Mouse (Mus musculus) hindbrain, embryonic 14.5 days (tissue): ENCODE data around the gene 9630041A04Rik. TPM values are rescaled to one million over a fixed set of nuclear protein-coding genes. Genes with fewer than 3 reads are reported as not detected.
A peak's percentile ranks its signal among the peaks of the same experiment; 100 is the strongest.

Source experiments
- ATAC-seq: fragments of 200-750 bp; cut with Nextera tagmentation; 2 replicates; pipeline ENCODE4 v1.8.0; 2017; ENCODE audit warnings: moderate number of reproducible peaks, mild to moderate bottlenecking, moderate TSS enrichment, moderate library complexity; ENCODE audit not compliant: low FRiP score
- DNase-seq: peaks from one replicate; pipeline ENCODE4 v3.0.0-alpha.2; 2015; ENCODE audit warnings: low spot score
- H3K27ac ChIP-seq: fragments of 300-500 bp; sonication (generic); 2 replicates; pipeline ENCODE4 v1.5.1; 2014; ENCODE audit warnings: mild to moderate bottlenecking, moderate library complexity
- H3K27me3 ChIP-seq: fragments of 300-500 bp; sonication (generic); 2 replicates; pipeline ENCODE4 v1.6.1; 2014; ENCODE audit warnings: mild to moderate bottlenecking, low read length, mixed read lengths; ENCODE audit not compliant: control insufficient read depth, insufficient read depth
- H3K36me3 ChIP-seq: fragments of 300-500 bp; sonication (generic); replicated peaks from 2 replicates; pipeline ENCODE4 v1.6.1; 2014; ENCODE audit not compliant: control insufficient read depth, insufficient read depth
- H3K4me1 ChIP-seq: fragments of 300-500 bp; sonication (generic); replicated peaks from 2 replicates; pipeline ENCODE4 v1.6.1; 2014; ENCODE audit warnings: antibody characterized with exemption, low read length, mixed read lengths; ENCODE audit not compliant: control insufficient read depth, insufficient read depth
- H3K4me2 ChIP-seq: fragments of 300-500 bp; sonication (generic); replicated peaks from 2 replicates; pipeline ENCODE4 v1.6.1; 2014; ENCODE audit warnings: mild to moderate bottlenecking, moderate library complexity
- H3K4me3 ChIP-seq: fragments of 300-500 bp; sonication (generic); replicated peaks from 2 replicates; pipeline ENCODE4 v1.5.1; 2014; ENCODE audit warnings: mild to moderate bottlenecking, low read length
- H3K9ac ChIP-seq: fragments of 300-500 bp; sonication (generic); 2 replicates; pipeline ENCODE4 v1.6.1; 2014
- H3K9me3 ChIP-seq: fragments of 300-500 bp; sonication (generic); 2 replicates; pipeline ENCODE4 v1.6.1; 2016; ENCODE audit warnings: low read length; ENCODE audit not compliant: control insufficient read depth
- WGBS: fragments of 180-500 bp; shearing (Covaris S2); extraction: QIAGEN DNeasy Blood & Tissue Kit; methylation state at CpG from one replicate; pipeline ENCODE4 v1.1.7; 2014; 5-methylcytosine and 5-hydroxymethylcytosine counted together
- polyA plus RNA-seq: library from polyadenylated mRNA; unstranded; fragments of >200 nt; fragmentation: Nextera tagmentation; extraction: Ambion mirVana; gene quantifications from 2 replicates; pipeline ENCODE4 v1.2.1, GENCODE M21; 2014

The 9630041A04Rik gene
- polyA plus RNA-seq, 1 experiment from 2014 or later, result 0.29 TPM

DNA sequence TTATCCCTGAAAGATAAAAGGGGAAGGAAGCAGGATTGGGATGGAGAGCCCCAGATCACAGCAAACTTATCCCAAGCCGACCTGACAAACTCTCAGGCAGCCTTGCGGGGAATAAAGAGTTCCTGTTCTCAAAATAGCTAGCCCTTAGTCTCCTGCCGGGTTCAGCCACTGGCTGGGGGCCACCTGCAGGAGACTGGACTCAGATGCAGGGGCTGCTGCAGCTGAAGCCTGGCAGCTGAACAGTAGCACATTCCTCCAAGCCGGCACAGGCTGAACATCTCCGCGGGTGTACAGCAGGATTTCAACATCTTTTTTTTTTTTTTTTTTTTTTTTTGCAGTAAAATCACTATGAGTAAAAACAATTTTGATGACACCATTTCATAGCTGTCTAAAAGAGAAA is 110.2 kb downstream of the 9630041A04Rik start:
- no peak overlapping the region for H3K9ac ChIP-seq
- ATAC-seq (no peak), DNase-seq (no peak)
- H3K4me2 ChIP-seq, result no peak overlapping the region
- H3K4me3 ChIP-seq, result no peak overlapping the region
- WGBS, result 24% methylated on average over 6 of the region's 6 CpGs
- H3K27me3 ChIP-seq, result no peaks in the 10 kb centered on the region
- no peak overlapping the region for H3K27ac ChIP-seq
- H3K9me3 ChIP-seq, result no peaks in the 10 kb centered on the region
- no peaks in the 10 kb centered on the region for H3K4me1 ChIP-seq
- H3K36me3 ChIP-seq, result peaks cover 17% of the 10 kb centered on the region

DNA sequence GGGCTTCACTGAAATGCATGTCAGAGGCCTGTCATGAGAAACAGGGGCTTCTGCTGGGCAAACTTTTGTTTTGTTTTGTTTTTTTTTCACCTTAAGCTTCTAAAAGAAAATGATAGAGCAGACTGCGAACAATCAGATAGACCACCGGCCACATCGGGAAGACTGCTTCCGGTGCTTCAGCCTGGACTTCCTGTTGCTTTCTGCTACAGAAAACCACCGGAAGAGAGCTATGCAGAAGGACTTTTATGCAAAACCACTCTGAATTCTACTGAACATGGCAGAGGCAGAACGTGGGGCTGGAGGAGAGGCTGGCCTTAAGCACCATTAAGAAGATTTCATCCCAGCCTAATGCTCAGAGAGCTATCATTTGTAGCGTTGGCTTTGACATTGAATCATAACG is 110.7 kb downstream of the 9630041A04Rik start:
- Histone ChIP-seq H3K4me1 (no peaks in the 10 kb centered on the region), H3K9ac (no peak overlapping the region), H3K4me3 (no peak overlapping the region), H3K9me3 (no peaks in the 10 kb centered on the region), H3K27me3 (no peaks in the 10 kb centered on the region), H3K27ac (no peak overlapping the region), H3K4me2 (no peak overlapping the region), H3K36me3 (peaks cover 17% of the 10 kb centered on the region)
- WGBS, result 70% methylated on average over 8 of the region's 8 CpGs
- ATAC-seq, result no peak
- no peak for DNase-seq

DNA sequence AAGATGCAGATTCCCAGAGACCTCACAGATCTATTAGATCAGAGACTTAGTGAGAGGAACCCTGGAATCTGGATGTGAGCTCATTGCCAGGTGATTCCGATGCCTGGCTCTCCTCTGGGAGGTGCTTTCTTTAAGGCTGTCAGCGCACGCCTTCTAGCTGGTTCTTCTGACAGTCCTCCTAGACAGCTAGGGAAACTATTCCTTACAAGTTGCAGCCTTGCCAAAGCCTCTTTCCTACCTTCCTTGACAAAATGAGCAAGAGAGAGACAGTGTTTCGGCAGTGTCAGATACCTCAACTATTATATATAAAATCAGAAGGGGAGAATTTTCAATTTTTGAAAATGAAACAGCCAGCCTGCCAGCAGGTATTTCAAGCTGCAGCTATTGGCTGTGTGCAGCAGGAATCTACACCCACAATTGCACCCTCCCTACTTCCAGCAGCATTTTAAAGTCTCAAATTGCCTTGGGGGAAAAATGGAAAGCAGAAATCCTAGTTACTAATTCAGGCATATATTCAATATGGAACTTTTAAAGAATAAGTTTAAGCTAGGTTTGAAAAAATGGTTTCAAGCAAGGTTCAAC is 115.3 kb downstream of the 9630041A04Rik start:
- DNase-seq (no peak), ATAC-seq (no peak)
- Histone ChIP-seq H3K27ac (no peak overlapping the region), H3K4me3 (no peak overlapping the region), H3K27me3 (no peaks in the 10 kb centered on the region), H3K9me3 (no peaks in the 10 kb centered on the region), H3K36me3 (no peaks in the 10 kb centered on the region), H3K4me1 (no peaks in the 10 kb centered on the region), H3K9ac (no peak overlapping the region), H3K4me2 (no peak overlapping the region)
- 85% methylated on average over 4 of the region's 4 CpGs for WGBS

DNA sequence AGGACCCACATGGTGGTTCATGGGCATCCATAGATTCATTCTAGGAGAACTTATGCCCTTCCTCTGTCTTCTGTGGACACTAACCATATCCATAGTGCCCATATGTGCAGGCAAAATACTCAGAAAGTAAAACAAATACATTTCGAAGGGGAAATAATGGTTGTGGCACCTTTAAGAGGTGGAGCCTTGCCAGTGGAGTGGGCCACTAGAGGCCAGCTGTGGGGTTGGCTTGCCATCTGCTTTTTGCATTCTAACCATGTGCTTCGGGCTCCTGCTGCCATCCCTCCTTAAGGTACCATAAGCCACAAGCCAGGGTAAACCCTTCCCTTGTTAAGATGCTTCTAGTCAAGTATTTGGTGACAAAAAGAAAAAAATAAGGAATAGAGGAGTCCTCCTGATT is 119.5 kb downstream of the 9630041A04Rik start:
- H3K27me3 ChIP-seq, result no peaks in the 10 kb centered on the region

DNA sequence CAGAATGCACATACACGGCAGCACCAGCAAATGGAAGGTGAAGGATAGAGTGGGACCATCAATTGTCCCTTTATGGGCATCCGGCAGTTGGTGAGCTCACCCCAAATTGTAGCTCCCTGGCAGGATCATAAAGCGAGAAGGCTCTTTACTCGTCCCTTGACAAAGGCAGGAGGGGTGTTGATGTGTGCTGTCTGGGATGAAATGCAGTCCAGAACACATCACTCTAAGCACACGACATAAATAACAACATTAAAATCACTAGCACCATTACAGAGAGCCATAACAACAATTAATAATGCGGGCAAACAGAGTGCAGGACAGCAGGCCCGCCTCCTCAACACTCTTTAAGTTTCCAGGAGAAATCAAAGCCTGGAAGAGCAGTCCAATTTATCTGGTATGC is 120.7 kb downstream of the 9630041A04Rik start:
- Histone ChIP-seq H3K9ac (no peak overlapping the region), H3K36me3 (peaks cover 5% of the 10 kb centered on the region; the same call in 1 of the 2 replicates), H3K27me3 (no peaks in the 10 kb centered on the region), H3K4me3 (no peak overlapping the region), H3K4me1 (peaks cover 6% of the 10 kb centered on the region; the same call in 1 of the 2 replicates), H3K4me2 (no peak overlapping the region), H3K9me3 (no peaks in the 10 kb centered on the region), H3K27ac (no peak overlapping the region)
- DNase-seq (no peak), ATAC-seq (no peak)
- 77% methylated on average over 7 of the region's 7 CpGs for WGBS

More for the DNA sequence above, 119.5 kb downstream of the 9630041A04Rik start:
- ATAC-seq, result no peak
- Histone ChIP-seq H3K4me1 (no peaks in the 10 kb centered on the region), H3K4me3 (no peak overlapping the region), H3K9ac (no peak overlapping the region), H3K27ac (no peak overlapping the region), H3K9me3 (no peaks in the 10 kb centered on the region), H3K4me2 (no peak overlapping the region), H3K36me3 (peaks cover 5% of the 10 kb centered on the region; the same call in 1 of the 2 replicates)
- DNase-seq, result no peak
- WGBS, result 76% methylated on average over 2 of the region's 2 CpGs

DNA sequence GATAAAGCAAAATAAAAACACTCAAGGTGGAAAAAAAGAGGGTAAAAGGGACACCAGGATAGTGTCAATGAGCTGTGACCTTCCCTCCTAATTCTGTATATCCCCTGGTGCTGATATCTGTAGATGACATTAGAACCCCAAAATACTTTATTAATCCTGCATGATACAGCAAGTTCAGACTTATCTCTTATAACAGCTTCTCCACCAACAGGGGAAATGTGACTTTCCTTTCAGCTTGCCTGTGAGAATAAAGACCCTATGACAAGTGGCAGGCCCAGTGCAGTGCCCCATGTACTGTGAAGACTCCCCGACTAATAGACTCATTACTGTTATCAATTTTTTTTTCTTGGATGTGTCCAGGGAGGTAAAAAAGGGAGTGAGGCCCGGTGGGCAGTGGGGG is 125.3 kb downstream of the 9630041A04Rik start:
- no peaks in the 10 kb centered on the region for H3K9me3 ChIP-seq
- peaks cover 15% of the 10 kb centered on the region; the same call in 1 of the 2 replicates for H3K4me1 ChIP-seq
- no peak for ATAC-seq
- no peak for DNase-seq
- no peak overlapping the region for H3K4me2 ChIP-seq
- no peaks in the 10 kb centered on the region for H3K27me3 ChIP-seq
- no peak overlapping the region for H3K27ac ChIP-seq
- no peak overlapping the region for H3K4me3 ChIP-seq
- H3K9ac ChIP-seq, result no peak overlapping the region
- 78% methylated on average over 2 of the region's 2 CpGs for WGBS
- H3K36me3 ChIP-seq, result peaks cover 10% of the 10 kb centered on the region

GRCm38 (mm10) chr9:101990032-101990431 is 128.4 kb downstream of the 9630041A04Rik start:
- Histone ChIP-seq H3K27ac (no peak overlapping the region), H3K4me3 (no peak overlapping the region), H3K27me3 (no peaks in the 10 kb centered on the region), H3K9me3 (no peaks in the 10 kb centered on the region), H3K36me3 (peaks cover 11% of the 10 kb centered on the region), H3K4me2 (no peak overlapping the region), H3K9ac (no peak overlapping the region), H3K4me1 (peaks cover 15% of the 10 kb centered on the region; the same call in 1 of the 2 replicates)
- ATAC-seq (no peak), DNase-seq (peak; percentile 32)
- WGBS, result 57% methylated on average over 6 of the region's 6 CpGs

DNA sequence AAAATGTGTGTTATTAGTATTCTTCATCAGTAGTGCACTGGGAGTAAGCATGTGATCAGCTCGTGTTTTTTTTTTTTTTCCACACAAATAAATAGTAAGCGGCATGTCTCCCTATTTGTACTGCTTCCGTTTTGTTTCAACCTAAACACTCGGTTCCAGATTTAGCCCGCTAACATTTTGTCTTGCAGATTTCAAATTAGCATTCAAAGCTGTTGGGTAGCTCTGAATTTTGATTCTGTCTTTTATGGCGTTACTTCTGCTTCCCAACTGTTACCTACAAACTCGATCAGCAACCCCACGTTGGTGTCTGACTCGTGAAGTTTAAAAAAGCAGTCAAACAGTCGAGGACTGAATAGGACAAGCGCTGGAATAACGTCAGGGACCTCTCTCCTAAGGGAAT is 129.2 kb downstream of the 9630041A04Rik start:
- 83% methylated on average over 12 of the region's 12 CpGs for WGBS

More for the DNA sequence above, 129.2 kb downstream of the 9630041A04Rik start:
- H3K9ac ChIP-seq, result no peak overlapping the region
- H3K9me3 ChIP-seq, result no peaks in the 10 kb centered on the region
- ATAC-seq (no peak), DNase-seq (no peak)
- H3K27ac ChIP-seq, result no peak overlapping the region
- H3K36me3 ChIP-seq, result peaks cover 11% of the 10 kb centered on the region
- H3K4me1 ChIP-seq, result peaks cover 15% of the 10 kb centered on the region; the same call in 1 of the 2 replicates
- H3K4me3 ChIP-seq, result no peak overlapping the region
- H3K4me2 ChIP-seq, result no peak overlapping the region
- no peaks in the 10 kb centered on the region for H3K27me3 ChIP-seq
